Mouse (Mus musculus) heart, embryonic 14.5 days (tissue): Measurements from ENCODE around the gene Sncb. TPM values are rescaled to one million over a fixed set of nuclear protein-coding genes. Genes with fewer than 3 reads are reported as not detected.

Source experiments
- ATAC-seq: fragments of 200-750 bp; cut with Nextera tagmentation; 2 replicates; pipeline ENCODE4 v1.8.0; 2017; ENCODE audit warnings: low read depth, moderate TSS enrichment; ENCODE audit not compliant: insufficient number of reproducible peaks, insufficient read depth, low FRiP score
- H3K27ac ChIP-seq, 2 experiments: fragments of 200-500 bp in 1 of 2; fragments of 300-500 bp in 1 of 2; sonication (generic) in 1 of 2; replicated peaks in 1 of 2; 2 replicates each; pipeline ENCODE4 v1.5.1; 2012 to 2014; ENCODE audit warnings: low read depth in 2 of 2, low read length in 2 of 2, control low read depth in 1 of 2, mild to moderate bottlenecking in 1 of 2, mixed read lengths in 1 of 2; ENCODE audit not compliant: control insufficient read depth in 1 of 2, insufficient read depth in 1 of 2
- H3K27me3 ChIP-seq: fragments of 300-500 bp; sonication (generic); 2 replicates; pipeline ENCODE4 v1.6.1; 2014; ENCODE audit warnings: mild to moderate bottlenecking, low read length, control low read depth; ENCODE audit not compliant: control insufficient read depth, insufficient read depth
- H3K36me3 ChIP-seq: fragments of 300-500 bp; sonication (generic); 2 replicates; pipeline ENCODE4 v1.6.1; 2014; ENCODE audit warnings: mild to moderate bottlenecking, control low read depth, low read length, mixed read lengths; ENCODE audit not compliant: control insufficient read depth, insufficient read depth
- H3K4me1 ChIP-seq, 2 experiments: fragments of 200-500 bp in 1 of 2; fragments of 300-500 bp in 1 of 2; sonication (generic) in 1 of 2; 2 replicates each; pipeline ENCODE4 v1.6.1; 2012 to 2014; ENCODE audit warnings: low read length in 2 of 2, control low read depth in 1 of 2, mixed read lengths in 1 of 2; ENCODE audit not compliant: control insufficient read depth in 2 of 2, insufficient read depth in 2 of 2
- H3K4me2 ChIP-seq: fragments of 300-500 bp; sonication (generic); 2 replicates; pipeline ENCODE4 v1.6.1; 2014; ENCODE audit warnings: mild to moderate bottlenecking, low read length
- H3K4me3 ChIP-seq, 2 experiments: fragments of 200-500 bp in 1 of 2; fragments of 300-500 bp in 1 of 2; sonication (generic) in 1 of 2; 2 replicates each; pipeline ENCODE4 v1.5.1; 2012 to 2014; ENCODE audit warnings: low read length in 2 of 2, mild to moderate bottlenecking in 2 of 2, control low read depth in 1 of 2, low read depth in 1 of 2, moderate library complexity in 1 of 2; ENCODE audit not compliant: control insufficient read depth in 1 of 2, insufficient read depth in 1 of 2
- H3K9ac ChIP-seq: fragments of 300-500 bp; sonication (generic); 2 replicates; pipeline ENCODE4 v1.6.1; 2014; ENCODE audit warnings: mild to moderate bottlenecking, low read length
- H3K9me3 ChIP-seq: fragments of 300-500 bp; sonication (generic); 2 replicates; pipeline ENCODE4 v1.6.1; 2016; ENCODE audit warnings: low read length, control low read depth; ENCODE audit not compliant: control insufficient read depth
- WGBS: fragments of 180-500 bp; shearing (Covaris S2); extraction: QIAGEN DNeasy Blood & Tissue Kit; methylation state at CpG from one replicate; pipeline ENCODE4 v1.1.7; 2014; 5-methylcytosine and 5-hydroxymethylcytosine counted together
- polyA plus RNA-seq: library from polyadenylated mRNA; unstranded; fragments of >200 nt; fragmentation: Nextera tagmentation; extraction: Ambion mirVana; gene quantifications from 2 replicates; pipeline ENCODE4 v1.2.1, GENCODE M21; 2014

Gene Sncb
- polyA plus RNA-seq, 1 experiment from 2014 or later = not detected

DNA sequence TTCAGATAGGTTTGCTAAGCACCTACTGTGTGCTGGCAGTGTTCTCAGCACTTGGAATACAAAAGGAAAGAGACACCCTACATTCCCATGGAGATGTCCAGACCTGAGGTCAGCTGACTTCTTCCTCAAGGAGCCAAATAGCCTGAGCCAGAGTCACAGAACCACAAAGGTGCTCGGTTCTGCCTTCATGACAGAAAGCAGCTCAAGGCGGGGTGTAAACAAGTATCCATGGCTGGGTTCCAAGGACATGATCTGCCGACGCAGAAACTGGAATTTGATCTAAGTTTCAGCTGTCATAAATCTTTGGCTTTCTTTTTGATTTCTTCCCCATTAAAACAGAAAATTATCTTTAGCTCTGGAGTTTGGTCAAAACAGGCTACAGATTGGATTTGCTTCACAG is 33.8 kb upstream of the Sncb start:
- Histone ChIP-seq H3K4me3 (no peak overlapping the region), H3K9ac (no peak overlapping the region), H3K27ac (no peak overlapping the region), H3K4me1 (0 out of 4 replicates have a peak, but pooled peaks cover 0 to 2% of the 10 kb centered on the region in 2 experiments), H3K36me3 (no peaks in the 10 kb centered on the region), H3K4me2 (peak overlapping the region; percentile 60; the same call in 1 of the 2 replicates), H3K9me3 (no peaks in the 10 kb centered on the region), H3K27me3 (peaks cover 23% of the 10 kb centered on the region)
- WGBS = 75% methylated on average over 4 of the region's 4 CpGs
- ATAC-seq = no peak

DNA sequence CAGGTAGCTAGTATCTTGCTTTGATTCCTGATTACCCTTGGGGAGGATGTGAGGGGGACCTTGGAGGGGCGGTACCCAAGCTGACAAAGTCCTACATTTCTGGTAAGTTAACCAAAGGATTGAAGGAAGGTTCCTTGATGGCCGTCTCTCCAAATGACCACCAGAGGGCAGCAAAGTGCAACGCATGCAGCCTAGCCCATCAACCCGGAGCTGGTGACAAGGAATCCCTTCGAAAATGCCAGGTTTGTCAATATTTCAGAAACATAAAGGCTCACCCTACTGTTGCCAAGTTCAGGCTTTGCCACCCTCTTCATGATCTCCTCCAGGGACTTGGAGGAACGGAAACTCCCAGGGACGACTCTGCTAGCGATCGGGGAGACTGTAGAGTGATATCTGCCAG is 33.3 kb upstream of the Sncb start:
- peaks cover 19% of the 10 kb centered on the region; the same call in 1 of the 2 replicates for H3K27me3 ChIP-seq
- H3K4me2 ChIP-seq = peak overlapping the region; percentile 60
- no peaks in the 10 kb centered on the region for H3K36me3 ChIP-seq
- no peak overlapping the region for H3K27ac ChIP-seq
- 0 out of 4 replicates have a peak, but pooled peaks cover 0 to 2% of the 10 kb centered on the region in 2 experiments for H3K4me1 ChIP-seq
- ATAC-seq = no peak
- no peaks in the 10 kb centered on the region for H3K9me3 ChIP-seq
- no peak overlapping the region for H3K9ac ChIP-seq
- peak overlapping the region; percentile 18 to 24; a peak in 2 of 4 replicates for H3K4me3 ChIP-seq
- 8% methylated on average over 9 of the region's 9 CpGs for WGBS

DNA sequence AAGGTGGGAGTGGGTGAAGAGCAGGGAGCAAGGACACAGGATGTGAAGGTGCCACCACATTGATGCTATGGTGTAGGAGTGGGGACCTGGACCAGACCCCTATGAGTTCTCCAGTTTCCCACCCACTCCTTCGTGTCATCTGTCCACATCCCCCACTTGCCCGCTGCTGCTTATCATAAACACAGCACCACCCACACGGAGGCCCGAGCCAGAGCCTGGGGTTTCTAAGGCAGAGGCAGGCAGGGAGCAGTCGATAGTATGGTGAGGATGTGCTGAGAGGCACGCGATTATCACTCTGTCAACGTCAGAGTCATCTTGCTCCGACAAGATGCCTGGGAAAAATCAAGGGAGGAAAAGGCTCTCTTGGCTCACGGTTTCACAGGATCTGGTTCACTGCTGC is 32.3 kb upstream of the Sncb start:
- H3K9ac ChIP-seq = no peak overlapping the region
- ATAC-seq = no peak
- H3K27ac ChIP-seq = no peak overlapping the region
- no peak overlapping the region for H3K4me3 ChIP-seq
- H3K36me3 ChIP-seq = no peaks in the 10 kb centered on the region
- H3K4me1 ChIP-seq = 0 out of 4 replicates have a peak, but pooled peaks cover 0 to 2% of the 10 kb centered on the region in 2 experiments
- H3K4me2 ChIP-seq = no peak overlapping the region
- peaks cover 13% of the 10 kb centered on the region; the same call in 1 of the 2 replicates for H3K27me3 ChIP-seq
- no peaks in the 10 kb centered on the region for H3K9me3 ChIP-seq
- WGBS = 49% methylated on average over 10 of the region's 10 CpGs

DNA sequence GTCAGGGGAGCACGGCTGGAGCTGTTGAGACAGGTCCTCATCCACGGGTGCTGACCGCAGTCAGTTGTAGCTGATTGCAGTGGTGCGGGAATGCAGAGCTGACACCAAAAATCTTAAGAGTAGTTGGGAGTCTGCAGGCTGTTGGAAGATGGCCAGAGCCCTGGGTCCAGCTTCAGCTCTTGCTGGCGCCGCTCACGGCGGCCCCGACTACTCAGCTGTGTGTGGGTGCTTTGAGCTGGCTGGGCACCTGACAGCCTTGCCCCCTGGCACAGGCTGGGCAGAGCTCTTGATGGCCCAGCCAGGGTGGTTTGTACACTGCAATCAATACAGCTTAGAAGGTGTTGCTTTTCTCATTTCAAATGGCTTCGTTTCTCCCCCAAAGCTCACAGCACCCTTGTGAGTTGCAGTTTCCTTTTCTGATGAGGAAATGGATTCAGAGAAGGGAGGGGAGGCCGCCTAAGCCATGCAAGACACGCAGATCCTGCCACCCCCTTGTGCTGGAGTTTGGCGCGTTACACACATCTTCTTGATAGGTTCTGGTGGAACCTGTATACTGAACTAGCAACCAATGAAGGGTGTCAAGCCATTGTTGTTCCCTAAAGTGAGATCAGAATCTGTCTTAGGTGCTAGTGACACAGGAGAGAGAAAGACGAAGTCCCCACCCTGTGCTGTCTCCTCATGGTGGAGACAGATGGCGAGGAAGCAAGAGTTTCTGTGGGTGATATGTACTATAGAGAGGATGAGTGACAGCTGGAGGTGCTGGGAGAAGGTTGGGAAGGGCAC is 31.7 kb upstream of the Sncb start:
- peaks cover 17% of the 10 kb centered on the region for H3K27me3 ChIP-seq
- H3K9me3 ChIP-seq = no peaks in the 10 kb centered on the region
- WGBS = 64% methylated on average over 16 of the region's 16 CpGs
- H3K27ac ChIP-seq = no peak overlapping the region
- ATAC-seq = no peak
- H3K4me2 ChIP-seq = no peak overlapping the region
- 0 out of 4 replicates have a peak, but pooled peaks cover 0 to 2% of the 10 kb centered on the region in 2 experiments for H3K4me1 ChIP-seq
- H3K4me3 ChIP-seq = no peak overlapping the region
- H3K36me3 ChIP-seq = no peaks in the 10 kb centered on the region
- no peak overlapping the region for H3K9ac ChIP-seq

DNA sequence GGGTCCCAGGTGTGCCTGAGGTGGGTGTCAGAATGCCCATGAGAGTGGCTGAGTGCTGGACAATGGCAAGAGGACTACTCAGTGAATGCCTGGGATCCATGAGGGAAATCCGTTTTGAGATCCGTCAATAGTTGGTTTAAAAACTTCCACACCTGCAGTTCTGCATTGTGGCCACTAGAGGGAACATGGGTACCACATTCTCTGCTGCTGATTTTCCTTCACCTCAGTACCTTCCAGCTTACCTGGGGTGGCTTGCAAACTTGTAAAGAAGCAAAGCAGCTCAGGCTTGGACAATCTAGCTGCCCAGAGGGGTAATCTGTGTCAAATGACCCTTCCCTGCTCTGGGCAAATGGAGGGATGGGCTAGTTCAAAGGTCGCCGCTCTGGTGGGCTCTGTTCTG is 31.0 kb upstream of the Sncb start:
- Histone ChIP-seq H3K9ac (no peak overlapping the region), H3K27me3 (peaks cover 20% of the 10 kb centered on the region), H3K9me3 (no peaks in the 10 kb centered on the region), H3K4me1 (0 out of 4 replicates have a peak, but pooled peaks cover 0 to 2% of the 10 kb centered on the region in 2 experiments), H3K27ac (no peak overlapping the region), H3K36me3 (no peaks in the 10 kb centered on the region), H3K4me3 (no peak overlapping the region), H3K4me2 (no peak overlapping the region)
- 38% methylated on average over 4 of the region's 4 CpGs for WGBS
- no peak for ATAC-seq

DNA sequence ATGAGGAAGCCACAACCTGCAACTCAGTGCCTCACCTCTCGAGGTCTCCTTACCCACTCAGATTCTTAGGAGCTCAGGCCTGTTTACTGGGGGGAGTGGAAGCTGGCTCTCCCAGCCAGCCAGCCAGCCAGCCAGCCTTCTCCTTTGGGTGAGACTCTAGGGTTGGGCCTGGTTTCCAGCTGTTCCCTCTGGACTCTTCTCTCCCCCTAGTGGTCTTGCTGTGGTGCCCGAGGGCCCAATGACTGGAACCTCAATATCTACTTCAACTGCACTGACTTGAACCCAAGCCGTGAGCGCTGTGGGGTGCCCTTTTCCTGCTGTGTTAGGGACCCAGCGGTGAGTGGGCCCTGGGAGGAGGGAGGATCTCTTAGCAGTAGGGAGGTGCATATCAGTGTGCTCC is 28.4 kb upstream of the Sncb start:
- 44% methylated on average over 5 of the region's 5 CpGs for WGBS
- H3K27me3 ChIP-seq = peaks cover 40% of the 10 kb centered on the region
- no peak overlapping the region for H3K4me3 ChIP-seq

DNA sequence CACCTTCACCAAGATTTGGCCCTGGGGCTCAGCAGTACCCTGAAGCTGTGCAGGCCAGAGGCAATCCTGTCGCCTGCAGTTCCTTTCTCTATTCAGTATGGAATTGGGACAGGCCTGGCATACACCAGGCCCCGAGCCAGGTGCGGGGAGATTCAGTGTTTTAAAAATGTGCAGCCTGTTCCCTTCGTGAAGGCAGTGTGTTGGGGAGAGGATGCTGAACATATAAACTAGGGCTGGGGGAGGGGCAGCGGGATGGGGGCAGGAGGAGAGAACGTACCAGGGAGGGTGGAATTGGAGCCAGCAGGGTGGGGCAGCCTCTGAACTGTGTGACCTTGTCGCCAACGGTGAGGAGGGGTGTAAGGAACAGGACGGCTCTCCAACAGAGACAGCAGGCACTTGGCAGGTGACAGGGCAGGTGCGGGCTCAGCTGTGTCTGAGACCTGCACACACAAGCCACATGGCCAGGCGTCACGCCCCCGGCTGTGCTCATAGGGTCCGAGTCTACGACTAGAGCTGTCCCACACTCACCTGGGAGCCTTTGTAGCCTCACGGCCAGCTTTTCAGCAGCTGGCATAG is 27.7 kb upstream of the Sncb start:
- Histone ChIP-seq H3K4me2 (no peak overlapping the region), H3K4me1 (peaks cover 0 to 9% of the 10 kb centered on the region in 2 experiments; a peak in 3 of 4 replicates), H3K9ac (no peak overlapping the region), H3K9me3 (no peaks in the 10 kb centered on the region), H3K27me3 (peaks cover 43% of the 10 kb centered on the region), H3K4me3 (no peak overlapping the region), H3K36me3 (no peaks in the 10 kb centered on the region), H3K27ac (no peak overlapping the region)
- no peak for ATAC-seq
- 75% methylated on average over 16 of the region's 16 CpGs for WGBS

More for the DNA sequence above, 28.4 kb upstream of the Sncb start:
- Histone ChIP-seq H3K36me3 (no peaks in the 10 kb centered on the region), H3K27ac (no peak overlapping the region), H3K4me1 (peaks cover 1 to 5% of the 10 kb centered on the region in 2 experiments; a peak in 3 of 4 replicates), H3K4me2 (no peak overlapping the region), H3K9me3 (no peaks in the 10 kb centered on the region), H3K9ac (no peak overlapping the region)
- no peak for ATAC-seq
